ENCODE assay signal across 15 mouse cellular contexts in genomic region chr1:165192102-165192501, GRCm38 (mm10). TPM values are rescaled to one million over a fixed set of nuclear protein-coding genes. Genes with fewer than 3 reads are reported as not detected.
DNase-seq lines count a peak whose midpoint lies in the region; ATAC-seq and TF ChIP-seq lines count a peak whose summit lies in the region.
"Had no signal": no experiment of that assay in that cellular context is flagged by ENCODE, and none has a peak within 500 bp of the region (broad histone marks: within the 10 kb centered on the region; RNA-seq: fewer than 3 reads in every experiment).

No protein-coding gene starts in this region.

- H3K4me2 ChIP-seq in embryonic facial prominence, embryonic 14.5 days (ENCODE audit: low read depth, low read length): peak overlapping the region; percentile 84; the same call in 1 of the 2 replicates
- peak overlapping the region; percentile 87 for H3K4me2 ChIP-seq in intestine, postnatal 0 days (replicated peaks; ENCODE audit: low read depth)

- TF ChIP-seq POLR2A in kidney, adult 2 months (IDR thresholded peaks at IDR 0.05; ENCODE audit: low read depth, low read length): no peak

- no peak for ATAC-seq in embryonic facial prominence, embryonic 14.5 days (ENCODE audit: low read depth)
- ATAC-seq in intestine, postnatal 0 days: no peak
- ATAC-seq: midbrain, embryonic 16.5 days; Patski had no signal

- no peaks in the 10 kb centered on the region for H3K27me3 ChIP-seq in embryonic facial prominence, embryonic 14.5 days (replicated peaks; ENCODE audit: control insufficient read depth, insufficient read depth, low read length)
- H3K27me3 ChIP-seq in embryonic facial prominence, embryonic 10.5 days (replicated peaks; ENCODE audit: low read depth, poor library complexity, severe bottlenecking): peaks cover 12% of the 10 kb centered on the region; the same call in 1 of the 2 replicates
- no peaks in the 10 kb centered on the region for H3K27me3 ChIP-seq in kidney, adult 2 months (replicated peaks; ENCODE audit: control insufficient read depth, insufficient read depth, low read length)
- no peaks in the 10 kb centered on the region for H3K27me3 ChIP-seq in intestine, postnatal 0 days (replicated peaks; ENCODE audit: control insufficient read depth, insufficient read depth, low read length)
- H3K27me3 ChIP-seq: Patski had no signal

- peak; percentile 14 for DNase-seq in embryonic facial prominence, embryonic 14.5 days (ENCODE audit: low spot score)
- no peak for DNase-seq in embryonic facial prominence, embryonic 10.5 days (ENCODE audit: low spot score)
- peak; percentile 26 for DNase-seq in kidney, adult 2 months
- no peak for DNase-seq in kidney, postnatal 36 days
- DNase-seq in CD4-positive helper T cell, adult 2 months (ENCODE audit: low read depth, low spot score): peak; percentile 44
- DNase-seq in cerebellum, adult 9-11 months: no peak
- DNase-seq in frontal cortex, postnatal 25 days (ENCODE audit: low spot score in 2 of 2): no peak
- DNase-seq: cerebellum, postnatal 36 days; kidney, postnatal 10 days; lung, embryonic 14.5 days; thymus, postnatal 4 days had no signal

- 61% methylated on average over 4 of the region's 4 CpGs for WGBS in embryonic facial prominence, embryonic 14.5 days
- 85% methylated on average over 4 of the region's 4 CpGs for WGBS in embryonic facial prominence, embryonic 10.5 days
- 56% methylated on average over 4 of the region's 4 CpGs for WGBS in kidney, adult 2 months
- 74% methylated on average over 4 of the region's 4 CpGs for WGBS in intestine, postnatal 0 days

- no peaks in the 10 kb centered on the region for H3K9me3 ChIP-seq in embryonic facial prominence, embryonic 14.5 days (ENCODE audit: control insufficient read depth, low read length)
- H3K9me3 ChIP-seq in embryonic facial prominence, embryonic 10.5 days: no peaks in the 10 kb centered on the region
- no peaks in the 10 kb centered on the region for H3K9me3 ChIP-seq in intestine, postnatal 0 days (ENCODE audit: control insufficient read depth)

- H3K9ac ChIP-seq in embryonic facial prominence, embryonic 14.5 days (ENCODE audit: low read depth, low read length): no peak overlapping the region
- no peak overlapping the region for H3K9ac ChIP-seq in intestine, postnatal 0 days (ENCODE audit: low read depth, low read length)
- H3K9ac ChIP-seq: lung, embryonic 14.5 days had no signal

- H3K36me3 ChIP-seq in embryonic facial prominence, embryonic 14.5 days (ENCODE audit: control insufficient read depth, insufficient read depth, low read length): no peaks in the 10 kb centered on the region
- H3K36me3 ChIP-seq in embryonic facial prominence, embryonic 10.5 days (replicated peaks): no peaks in the 10 kb centered on the region
- no peaks in the 10 kb centered on the region for H3K36me3 ChIP-seq in kidney, adult 2 months (ENCODE audit: control insufficient read depth, insufficient read depth, low read length)
- H3K36me3 ChIP-seq in intestine, postnatal 0 days (ENCODE audit: control insufficient read depth, insufficient read depth): peaks cover 6% of the 10 kb centered on the region

- no peak for TF ChIP-seq CTCF in kidney, adult 2 months (conservative IDR thresholded peaks at IDR 0.05; ENCODE audit: insufficient read depth, insufficient read length, low read depth, low read length)
- no peak for TF ChIP-seq CTCF in intestine, postnatal 0 days (IDR thresholded peaks at IDR 0.05; ENCODE audit: low read depth)

- H3K4me1 ChIP-seq in embryonic facial prominence, embryonic 14.5 days (ENCODE audit: control insufficient read depth, insufficient read depth, low read length): peaks cover 6% of the 10 kb centered on the region; the same call in 1 of the 2 replicates
- H3K4me1 ChIP-seq in embryonic facial prominence, embryonic 10.5 days: peaks cover 32% of the 10 kb centered on the region
- peaks cover 16% of the 10 kb centered on the region for H3K4me1 ChIP-seq in kidney, adult 2 months (ENCODE audit: control insufficient read depth, insufficient read depth, low read length)
- peaks cover 5% of the 10 kb centered on the region for H3K4me1 ChIP-seq in intestine, postnatal 0 days (replicated peaks; ENCODE audit: control insufficient read depth, insufficient read depth, low read length)

- 0 out of 2 replicates have a peak overlapping the region, but pooled peaks have one; percentile 71 for H3K27ac ChIP-seq in embryonic facial prominence, embryonic 14.5 days (replicated peaks; ENCODE audit: low read depth, low read length)
- no peak overlapping the region for H3K27ac ChIP-seq in embryonic facial prominence, embryonic 10.5 days (replicated peaks)
- H3K27ac ChIP-seq in kidney, adult 2 months (ENCODE audit: insufficient read depth, low read depth, low read length): peak overlapping the region; percentile 62; the same call in 1 of the 2 replicates
- no peak overlapping the region for H3K27ac ChIP-seq in intestine, postnatal 0 days (ENCODE audit: low read depth, low read length)

- H3K4me3 ChIP-seq in embryonic facial prominence, embryonic 14.5 days (ENCODE audit: low read depth, low read length): 0 out of 2 replicates have a peak overlapping the region, but pooled peaks have one; percentile 3
- H3K4me3 ChIP-seq in embryonic facial prominence, embryonic 10.5 days: no peak overlapping the region
- no peak overlapping the region for H3K4me3 ChIP-seq in kidney, adult 2 months (ENCODE audit: insufficient read depth, low read depth, low read length)
- H3K4me3 ChIP-seq in intestine, postnatal 0 days (ENCODE audit: low read depth, low read length): no peak overlapping the region

RNA-seq across cellular contexts. Expression of gene Sft2d2, which starts 2.1 kb away (rescaled TPM):
- polyA plus RNA-seq in embryonic facial prominence, embryonic 14.5 days (2014; fragmentation: Nextera tagmentation; extraction: Ambion mirVana): 21.3 and 22.0 TPM in 2 replicates
- 11.8 and 12.1 TPM in 2 replicates for polyA plus RNA-seq in embryonic facial prominence, embryonic 10.5 days (2016; fragmentation: Nextera tagmentation; extraction: Ambion mirVana)
- 52.7 and 57.7 TPM in 2 replicates for polyA plus RNA-seq in kidney, adult 2 months (2012; rRNA removed)
- 24.3 and 26.1 TPM in 2 replicates for polyA plus RNA-seq in intestine, postnatal 0 days (2015; fragmentation: Nextera tagmentation; extraction: Ambion mirVana)

RNA-seq across cellular contexts. Expression of gene Tbx19, which starts 31.5 kb away (rescaled TPM):
- 0.36 and 0.88 TPM in 2 replicates for polyA plus RNA-seq in embryonic facial prominence, embryonic 14.5 days (2014; fragmentation: Nextera tagmentation; extraction: Ambion mirVana)
- not detected in 2 replicates for polyA plus RNA-seq in embryonic facial prominence, embryonic 10.5 days (2016; fragmentation: Nextera tagmentation; extraction: Ambion mirVana)
- not detected in 2 replicates for polyA plus RNA-seq in kidney, adult 2 months (2012; rRNA removed)
- polyA plus RNA-seq in intestine, postnatal 0 days (2015; fragmentation: Nextera tagmentation; extraction: Ambion mirVana): 0.05 TPM in 1 of 2 replicates, not detected in the other
- polyA plus RNA-seq: forebrain, embryonic 11.5 days; lung, embryonic 14.5 days; Patski had no signal

RNA-seq across cellular contexts. Expression of gene Tiprl, which starts 44.7 kb away (rescaled TPM):
- polyA plus RNA-seq in embryonic facial prominence, embryonic 14.5 days (2014; fragmentation: Nextera tagmentation; extraction: Ambion mirVana): 90.6 and 100 TPM in 2 replicates
- 94.8 and 105 TPM in 2 replicates for polyA plus RNA-seq in embryonic facial prominence, embryonic 10.5 days (2016; fragmentation: Nextera tagmentation; extraction: Ambion mirVana)
- polyA plus RNA-seq in kidney, adult 2 months (2012; rRNA removed): 21.0 and 23.2 TPM in 2 replicates
- 59.7 and 61.9 TPM in 2 replicates for polyA plus RNA-seq in intestine, postnatal 0 days (2015; fragmentation: Nextera tagmentation; extraction: Ambion mirVana)

Comparison
In these comparisons a context has a peak if more than half of its experiments do, and no peak if none do; other contexts are left out.
1. DNase-seq: peak in embryonic facial prominence, embryonic 14.5 days (single experiment), kidney, adult 2 months (single experiment) and CD4-positive helper T cell, adult 2 months (single experiment); none in embryonic facial prominence, embryonic 10.5 days (single experiment), kidney, postnatal 36 days (0 of 2), cerebellum, adult 9-11 months (single experiment) and frontal cortex, postnatal 25 days (0 of 2).
2. H3K27ac ChIP-seq: peak in embryonic facial prominence, embryonic 14.5 days (single experiment) and kidney, adult 2 months (single experiment); none in embryonic facial prominence, embryonic 10.5 days (single experiment) and intestine, postnatal 0 days (single experiment).